Mouse (Mus musculus): Measurements from ENCODE around the gene Tyw1. TPM values are rescaled to one million over a fixed set of nuclear protein-coding genes. Genes with fewer than 3 reads are reported as not detected.

The Tyw1 gene
- polyA plus RNA-seq, 1 experiment from 2014 or later = 32.5 TPM

DNA sequence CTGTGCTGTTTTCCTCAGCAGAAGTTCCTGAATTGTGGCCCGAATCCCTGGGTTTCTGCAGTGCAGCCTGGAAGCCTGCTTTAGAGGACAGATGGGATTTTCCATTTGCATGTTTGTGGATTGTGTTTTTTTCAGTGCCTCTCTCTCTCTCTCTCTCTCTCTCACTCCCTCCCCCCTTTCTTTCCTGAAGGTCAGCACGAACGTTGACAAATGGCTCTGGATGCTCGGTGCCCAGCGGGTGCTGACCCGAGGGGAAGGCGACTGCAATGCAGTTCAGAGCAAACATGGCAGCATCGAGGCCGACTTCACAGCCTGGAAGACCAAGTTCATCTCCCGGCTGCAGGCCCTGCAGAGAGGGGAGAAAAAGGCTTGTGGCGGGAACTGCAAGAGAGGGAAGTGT, 13.6 kb downstream of the Tyw1 start:
- no peak overlapping the region for H3K27ac ChIP-seq
- H3K4me3 ChIP-seq = no peak overlapping the region
- no peak for DNase-seq (ENCODE audit: extremely low spot score, low spot score)
- no peaks in the 10 kb centered on the region; the same call in 1 of the 2 replicates for H3K9me3 ChIP-seq
- no peaks in the 10 kb centered on the region for H3K4me1 ChIP-seq
- peaks cover 98% of the 10 kb centered on the region for H3K36me3 ChIP-seq (replicated peaks)
- H3K27me3 ChIP-seq (ENCODE audit: poor library complexity, severe bottlenecking) = no peaks in the 10 kb centered on the region
- WGBS = 91% methylated on average over 11 of the region's 11 CpGs

DNA sequence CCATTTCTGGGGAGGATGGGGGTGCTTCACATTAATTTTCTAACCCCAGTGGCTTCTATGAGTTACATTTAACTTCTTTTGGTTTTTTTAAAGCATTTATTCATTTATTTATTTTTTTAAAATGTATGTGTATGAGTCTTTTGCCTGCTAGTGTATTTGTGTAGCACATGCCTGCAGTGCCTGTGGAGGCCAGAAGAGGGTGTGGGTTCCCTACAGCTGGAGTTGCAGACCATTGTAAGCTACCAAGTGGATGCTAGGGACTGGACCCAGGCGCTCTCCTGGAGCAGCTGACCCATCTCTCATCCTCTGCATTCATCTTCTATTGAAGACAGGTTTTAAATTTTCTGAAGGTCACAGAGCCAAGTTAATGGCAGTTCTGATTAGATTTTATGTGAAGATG, 16.9 kb downstream of the Tyw1 start:
- DNase-seq (ENCODE audit: extremely low spot score, low spot score) = no peak
- Histone ChIP-seq H3K4me1 (no peaks in the 10 kb centered on the region), H3K36me3 (replicated peaks) (peaks cover 93% of the 10 kb centered on the region), H3K27me3 (ENCODE audit: poor library complexity, severe bottlenecking) (no peaks in the 10 kb centered on the region), H3K27ac (no peak overlapping the region), H3K9me3 (no peaks in the 10 kb centered on the region), H3K4me3 (no peak overlapping the region)
- 87% methylated on average over 1 of the region's 1 CpGs for WGBS

DNA sequence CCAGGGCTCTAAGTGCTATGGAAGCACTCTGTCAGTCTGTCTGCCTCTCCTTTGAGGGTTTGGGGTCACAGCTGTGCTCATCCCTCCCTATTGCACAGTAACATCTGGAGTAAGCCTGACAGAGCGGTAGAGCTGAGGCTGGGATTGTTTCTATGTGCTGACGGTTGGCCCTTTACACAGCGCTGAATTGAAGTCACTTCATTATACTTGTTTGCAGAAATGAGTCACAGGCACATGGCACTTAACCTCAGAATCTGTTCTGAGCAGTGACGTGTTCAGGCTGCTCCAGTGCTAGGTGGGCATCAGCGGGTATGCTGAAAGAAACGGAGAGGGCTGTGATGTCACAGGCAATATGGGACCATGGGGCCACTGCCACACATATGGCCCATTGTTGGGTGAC, 17.6 kb downstream of the Tyw1 start:
- Histone ChIP-seq H3K27ac (no peak overlapping the region), H3K27me3 (ENCODE audit: poor library complexity, severe bottlenecking) (no peaks in the 10 kb centered on the region), H3K4me3 (no peak overlapping the region), H3K9me3 (no peaks in the 10 kb centered on the region), H3K4me1 (no peaks in the 10 kb centered on the region), H3K36me3 (replicated peaks) (peaks cover 93% of the 10 kb centered on the region)
- WGBS = 95% methylated on average over 6 of the region's 6 CpGs
- no peak for DNase-seq (ENCODE audit: extremely low spot score, low spot score)

DNA sequence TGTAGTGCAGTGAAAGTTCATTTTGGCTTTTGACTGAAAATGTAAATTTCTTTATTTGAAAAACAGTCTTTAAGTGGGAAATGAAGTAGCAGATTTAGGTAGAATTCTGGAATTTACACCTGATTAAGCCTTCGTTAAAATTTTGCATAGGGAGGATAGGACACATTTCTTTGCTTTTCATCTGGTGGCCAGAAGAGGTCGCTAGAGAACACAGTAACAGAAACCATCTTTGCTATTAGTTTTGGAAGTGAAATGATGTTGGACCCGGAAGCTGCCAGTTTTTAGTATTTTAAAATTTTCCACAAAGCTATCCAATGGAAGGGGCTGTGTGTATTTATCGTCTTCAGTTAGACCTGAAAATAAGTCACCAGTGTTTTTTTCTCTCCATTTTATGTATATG, 20.1 kb downstream of the Tyw1 start:
- H3K4me3 ChIP-seq = no peak overlapping the region
- H3K27ac ChIP-seq = no peak overlapping the region
- H3K27me3 ChIP-seq (ENCODE audit: poor library complexity, severe bottlenecking) = no peaks in the 10 kb centered on the region
- no peaks in the 10 kb centered on the region for H3K9me3 ChIP-seq
- 60% methylated on average over 4 of the region's 4 CpGs for WGBS
- DNase-seq (ENCODE audit: extremely low spot score, low spot score) = no peak
- H3K4me1 ChIP-seq = no peaks in the 10 kb centered on the region
- peaks cover 93% of the 10 kb centered on the region for H3K36me3 ChIP-seq (replicated peaks)

DNA sequence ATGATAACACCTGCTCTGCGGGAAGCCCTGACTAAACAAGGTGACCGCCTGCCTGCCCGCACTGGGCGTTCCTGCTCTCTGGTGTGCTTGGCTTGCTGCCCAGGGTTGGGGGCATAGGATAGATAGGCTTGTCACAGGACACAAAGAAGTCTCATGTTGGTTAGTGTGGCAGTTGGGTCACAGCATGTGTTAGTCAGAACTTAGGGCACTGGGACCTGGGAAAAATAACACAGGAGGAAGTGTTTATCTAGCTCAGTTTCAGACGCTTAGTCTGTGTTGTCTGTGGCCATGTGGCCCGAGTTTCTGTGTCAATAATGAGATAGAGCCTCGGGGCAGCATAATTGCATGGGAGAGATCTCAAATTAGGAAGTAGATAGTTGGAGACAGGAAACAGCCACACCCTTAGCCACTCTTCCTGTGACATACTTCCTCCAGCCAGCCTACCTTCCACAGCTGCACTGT, 22.6 kb downstream of the Tyw1 start:
- no peaks in the 10 kb centered on the region for H3K4me1 ChIP-seq
- H3K9me3 ChIP-seq = no peaks in the 10 kb centered on the region
- H3K4me3 ChIP-seq = no peak overlapping the region
- 92% methylated on average over 7 of the region's 7 CpGs for WGBS
- no peak for DNase-seq (ENCODE audit: extremely low spot score, low spot score)
- H3K27me3 ChIP-seq (ENCODE audit: poor library complexity, severe bottlenecking) = no peaks in the 10 kb centered on the region
- H3K27ac ChIP-seq = no peak overlapping the region
- H3K36me3 ChIP-seq (replicated peaks) = peaks cover 94% of the 10 kb centered on the region

DNA sequence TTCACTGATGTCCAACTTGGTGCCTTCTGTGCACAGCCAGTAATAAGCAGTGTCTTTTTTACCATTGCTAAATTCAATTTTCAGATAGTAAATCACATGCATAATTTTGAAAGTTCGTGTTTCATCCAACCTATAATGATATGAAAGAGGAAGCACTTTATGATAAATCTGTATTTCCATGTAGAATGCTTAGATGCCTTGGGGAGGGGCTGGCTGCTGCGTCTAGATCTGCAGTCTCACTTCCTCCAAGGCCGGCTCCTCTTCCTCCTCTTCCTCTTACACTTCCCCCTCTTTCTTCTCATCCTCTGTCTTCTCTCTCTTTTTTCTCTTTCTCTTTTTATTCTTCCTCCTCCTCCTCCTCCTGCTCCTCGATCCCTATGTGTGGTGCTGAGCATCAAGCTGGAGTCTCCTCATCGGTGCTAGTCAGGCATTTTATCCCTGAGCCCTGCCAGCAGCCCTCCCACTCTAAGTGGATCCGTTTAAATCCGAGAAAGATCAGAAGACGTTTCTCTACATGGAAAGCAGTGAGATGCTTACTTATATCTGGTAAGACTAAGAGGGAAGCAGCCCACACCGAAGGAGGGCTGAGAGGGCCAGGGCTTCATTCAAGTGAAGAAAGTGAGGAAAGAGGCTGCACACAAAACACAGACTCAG, 27.8 kb downstream of the Tyw1 start:
- Histone ChIP-seq H3K27ac (no peak overlapping the region), H3K27me3 (ENCODE audit: poor library complexity, severe bottlenecking) (no peaks in the 10 kb centered on the region), H3K36me3 (replicated peaks) (peaks cover 99% of the 10 kb centered on the region), H3K9me3 (peaks cover 8% of the 10 kb centered on the region; the same call in 1 of the 2 replicates), H3K4me3 (no peak overlapping the region), H3K4me1 (no peaks in the 10 kb centered on the region)
- no peak for DNase-seq (ENCODE audit: extremely low spot score, low spot score)
- WGBS = 96% methylated on average over 9 of the region's 9 CpGs

DNA sequence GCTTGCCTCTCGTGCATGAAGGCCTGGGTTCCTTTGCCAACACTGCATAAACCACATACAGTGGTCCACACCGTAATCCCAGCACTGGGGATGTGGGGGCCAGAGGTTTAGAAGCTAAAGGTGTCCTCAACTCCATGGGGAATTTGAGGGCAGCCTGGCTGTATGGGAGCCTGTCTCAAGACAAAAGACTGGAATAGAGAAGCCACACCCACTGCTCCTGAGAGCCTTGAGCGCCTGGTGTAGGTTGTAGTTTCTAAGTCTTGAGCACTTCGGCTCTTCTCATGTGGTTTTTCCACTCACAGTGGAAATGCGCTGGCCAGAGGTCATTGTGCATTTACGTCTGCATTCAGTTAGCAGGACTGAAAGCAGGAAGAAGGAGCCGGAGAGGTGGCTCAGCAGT, 32.7 kb downstream of the Tyw1 start:
- no peak for DNase-seq (ENCODE audit: extremely low spot score, low spot score)
- Histone ChIP-seq H3K36me3 (replicated peaks) (peaks cover 99% of the 10 kb centered on the region), H3K4me3 (no peak overlapping the region), H3K27me3 (ENCODE audit: poor library complexity, severe bottlenecking) (no peaks in the 10 kb centered on the region), H3K27ac (no peak overlapping the region), H3K4me1 (no peaks in the 10 kb centered on the region), H3K9me3 (peaks cover 16% of the 10 kb centered on the region)
- 93% methylated on average over 7 of the region's 7 CpGs for WGBS

DNA sequence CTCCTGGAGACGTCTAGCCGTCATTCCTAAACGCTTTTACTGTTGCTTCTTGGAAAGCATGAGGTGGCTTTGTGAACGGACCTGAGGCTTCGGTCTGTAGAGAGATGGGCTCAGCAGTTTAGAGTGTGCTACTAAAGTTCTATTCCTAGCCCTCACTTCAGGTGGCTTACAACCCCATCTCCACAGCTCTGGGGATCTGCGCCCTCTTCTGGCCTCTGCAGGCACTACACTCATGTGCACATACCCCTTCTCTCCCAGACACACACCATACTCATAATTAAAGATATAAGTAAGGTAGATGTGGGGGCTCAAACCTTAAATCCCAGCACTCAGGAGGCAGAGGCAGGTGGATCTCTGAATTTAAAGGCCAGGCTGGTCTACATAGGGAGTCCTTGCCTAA, 34.8 kb downstream of the Tyw1 start:
- no peak overlapping the region for H3K4me3 ChIP-seq
- H3K4me1 ChIP-seq = no peaks in the 10 kb centered on the region
- DNase-seq (ENCODE audit: extremely low spot score, low spot score) = no peak
- H3K36me3 ChIP-seq (replicated peaks) = peaks cover 96% of the 10 kb centered on the region
- no peak overlapping the region for H3K27ac ChIP-seq
- no peaks in the 10 kb centered on the region for H3K27me3 ChIP-seq (ENCODE audit: poor library complexity, severe bottlenecking)
- H3K9me3 ChIP-seq = peaks cover 8% of the 10 kb centered on the region
- WGBS = 97% methylated on average over 6 of the region's 6 CpGs

DNA sequence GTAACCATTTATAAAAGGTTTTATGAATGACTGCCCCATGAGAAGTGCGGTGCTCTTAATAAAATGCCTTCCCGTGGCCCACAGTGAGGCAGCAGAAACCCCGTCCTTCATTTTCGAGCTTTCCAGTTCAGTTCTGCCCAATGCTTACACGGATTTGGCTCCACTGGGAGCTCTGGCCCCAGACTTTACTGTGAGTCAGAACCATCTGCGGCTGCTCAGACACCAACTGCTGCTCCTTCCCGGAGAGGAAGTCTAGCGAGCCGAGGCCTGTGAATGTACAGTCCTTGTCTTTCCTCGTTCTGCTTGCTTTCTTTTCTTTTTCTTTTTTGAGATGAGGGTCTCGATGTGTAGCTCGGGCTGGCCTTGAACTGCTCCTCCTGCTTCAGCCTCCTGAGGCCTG, 35.4 kb downstream of the Tyw1 start:
- no peaks in the 10 kb centered on the region for H3K27me3 ChIP-seq (ENCODE audit: poor library complexity, severe bottlenecking)
- H3K9me3 ChIP-seq = peaks cover 8% of the 10 kb centered on the region
- no peak overlapping the region for H3K27ac ChIP-seq
- DNase-seq (ENCODE audit: extremely low spot score, low spot score) = no peak
- WGBS = 97% methylated on average over 12 of the region's 12 CpGs
- H3K4me1 ChIP-seq = no peaks in the 10 kb centered on the region
- H3K36me3 ChIP-seq (replicated peaks) = peaks cover 93% of the 10 kb centered on the region
- H3K4me3 ChIP-seq = no peak overlapping the region

DNA sequence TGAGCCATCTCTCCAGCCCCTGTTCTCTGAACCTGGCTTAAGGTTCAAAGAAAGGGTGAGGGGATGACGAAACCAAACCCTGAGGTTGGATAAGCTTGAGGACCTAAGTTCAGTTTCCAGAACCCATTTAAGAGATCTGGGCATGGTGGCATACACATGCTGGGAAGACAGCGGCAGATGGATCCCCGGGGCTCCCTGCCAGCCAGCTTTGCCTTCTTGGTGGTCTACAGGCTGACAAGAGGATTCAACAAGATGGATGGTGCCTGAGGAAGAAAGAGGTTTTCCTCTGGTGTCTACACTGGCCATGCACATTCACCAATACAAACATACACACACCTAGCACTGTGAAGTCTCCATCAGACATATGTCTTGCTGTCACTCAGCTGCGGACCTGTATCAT, 37.6 kb downstream of the Tyw1 start:
- Histone ChIP-seq H3K4me3 (no peak overlapping the region), H3K9me3 (peaks cover 8% of the 10 kb centered on the region), H3K27ac (no peak overlapping the region), H3K4me1 (no peaks in the 10 kb centered on the region), H3K36me3 (replicated peaks) (peaks cover 93% of the 10 kb centered on the region), H3K27me3 (ENCODE audit: poor library complexity, severe bottlenecking) (no peaks in the 10 kb centered on the region)
- DNase-seq (ENCODE audit: extremely low spot score, low spot score) = no peak
- WGBS = 97% methylated on average over 4 of the region's 4 CpGs

DNA sequence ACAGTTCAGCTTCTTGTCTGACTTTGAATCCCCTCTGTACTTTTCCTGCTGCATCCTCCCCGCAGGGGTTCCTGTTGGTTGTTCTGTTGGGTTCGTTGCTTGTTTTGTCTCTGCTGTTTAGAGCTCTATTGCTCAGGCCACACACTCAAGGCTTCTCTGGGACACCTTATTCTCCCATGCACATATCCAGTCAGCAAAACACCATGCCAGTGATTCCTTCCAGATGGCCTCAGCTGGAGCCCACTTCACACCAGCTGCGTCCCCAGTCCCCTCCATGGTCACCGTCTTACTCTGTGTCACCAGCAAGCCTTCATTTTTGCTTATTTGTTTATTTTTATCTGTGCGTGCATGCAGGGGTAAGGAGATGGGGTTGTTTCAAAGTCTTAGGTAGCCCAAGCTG, 38.5 kb downstream of the Tyw1 start:
- WGBS = 89% methylated on average over 5 of the region's 5 CpGs
- H3K36me3 ChIP-seq (replicated peaks) = peaks cover 93% of the 10 kb centered on the region

DNA sequence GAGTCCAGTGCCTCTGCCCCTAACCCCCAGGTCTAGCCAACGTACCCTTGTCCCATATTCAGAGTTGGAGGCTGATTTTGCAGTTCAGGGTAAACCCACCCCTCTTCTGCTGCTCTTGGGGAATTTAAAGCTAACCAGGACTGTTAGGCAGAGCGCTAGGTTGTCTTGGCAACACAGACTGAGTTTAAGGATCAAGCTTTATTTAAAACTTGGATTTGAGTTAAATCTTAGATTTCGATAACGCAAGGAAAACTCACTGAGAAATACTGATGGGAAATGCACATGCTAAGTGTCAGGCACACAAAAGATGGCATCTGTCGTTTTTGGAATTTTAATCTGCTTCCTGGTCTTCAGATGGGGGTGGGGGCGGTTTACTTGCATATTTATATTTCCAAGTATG, 39.2 kb downstream of the Tyw1 start:
- Histone ChIP-seq H3K9me3 (peaks cover 7% of the 10 kb centered on the region), H3K4me1 (no peaks in the 10 kb centered on the region), H3K27me3 (ENCODE audit: poor library complexity, severe bottlenecking) (no peaks in the 10 kb centered on the region), H3K27ac (no peak overlapping the region), H3K4me3 (no peak overlapping the region), H3K36me3 (replicated peaks) (peaks cover 93% of the 10 kb centered on the region)
- DNase-seq (ENCODE audit: extremely low spot score, low spot score) = no peak
- WGBS = 96% methylated on average over 6 of the region's 6 CpGs

More for the DNA sequence above, 38.5 kb downstream of the Tyw1 start:
- Histone ChIP-seq H3K4me1 (no peaks in the 10 kb centered on the region), H3K27me3 (ENCODE audit: poor library complexity, severe bottlenecking) (no peaks in the 10 kb centered on the region), H3K4me3 (no peak overlapping the region), H3K9me3 (peaks cover 8% of the 10 kb centered on the region), H3K27ac (no peak overlapping the region)
- DNase-seq (ENCODE audit: extremely low spot score, low spot score) = no peak

DNA sequence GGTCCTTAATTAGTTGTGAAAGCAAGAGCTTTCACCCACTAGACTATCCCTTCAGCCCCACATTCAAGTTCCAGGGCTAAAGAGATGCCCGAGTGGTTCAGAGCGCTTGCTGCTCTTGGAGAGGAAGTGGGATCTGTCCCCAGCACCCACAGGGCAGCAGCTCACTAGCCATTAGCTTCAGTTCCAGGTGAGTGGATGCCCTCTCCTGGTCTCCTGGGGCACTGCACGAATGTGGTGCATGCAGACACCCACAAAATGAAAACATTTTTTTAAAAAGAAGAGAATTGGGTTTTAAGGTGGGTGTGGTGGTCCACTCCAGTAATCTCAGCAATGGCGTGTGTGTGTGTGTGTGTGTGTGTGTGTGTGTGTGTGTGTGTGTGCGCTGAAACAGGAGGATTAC, 40.7 kb downstream of the Tyw1 start:
- peaks cover 93% of the 10 kb centered on the region for H3K36me3 ChIP-seq (replicated peaks)
- DNase-seq (ENCODE audit: extremely low spot score, low spot score) = no peak
- H3K27me3 ChIP-seq (ENCODE audit: poor library complexity, severe bottlenecking) = no peaks in the 10 kb centered on the region
- H3K4me3 ChIP-seq = no peak overlapping the region
- no peaks in the 10 kb centered on the region for H3K9me3 ChIP-seq
- no peaks in the 10 kb centered on the region for H3K4me1 ChIP-seq
- 82% methylated on average over 5 of the region's 5 CpGs for WGBS
- H3K27ac ChIP-seq = no peak overlapping the region
